Mouse (Mus musculus) hindbrain, embryonic 11.5 days (tissue): ENCODE measurements at regions not wholly inside any gene's neighbourhood (a gene's known extent, or its start where the extent isn't known, plus 50 kb on each side); places are given as distances from the start of the nearest gene placed in this dataset.

Experiments
- ATAC-seq: fragments of 200-750 bp; cut with Nextera tagmentation; 2 replicates; pipeline ENCODE4 v1.8.0; 2017; ENCODE audit warnings: mild to moderate bottlenecking, moderate TSS enrichment, moderate library complexity; ENCODE audit not compliant: low FRiP score
- DNase-seq: peaks from one replicate; pipeline ENCODE4 v3.0.0-alpha.2; 2015; ENCODE audit warnings: low spot score
- H3K27ac ChIP-seq: fragments of 300-500 bp; sonication (generic); 2 replicates; pipeline ENCODE4 v1.5.1; 2014; ENCODE audit warnings: mild to moderate bottlenecking, low read depth, low read length
- H3K27me3 ChIP-seq: fragments of 300-500 bp; sonication (generic); 2 replicates; pipeline ENCODE4 v1.6.1; 2014; ENCODE audit warnings: mild to moderate bottlenecking, low read length, moderate library complexity, mixed read lengths; ENCODE audit not compliant: control insufficient read depth, insufficient read depth
- H3K36me3 ChIP-seq: fragments of 300-500 bp; sonication (generic); 2 replicates; pipeline ENCODE4 v1.6.1; 2014; ENCODE audit warnings: mild to moderate bottlenecking, low read length, moderate library complexity, mixed read lengths; ENCODE audit not compliant: control insufficient read depth, insufficient read depth
- H3K4me1 ChIP-seq: fragments of 300-500 bp; sonication (generic); replicated peaks from 2 replicates; pipeline ENCODE4 v1.6.1; 2014; ENCODE audit warnings: low read length, mixed read lengths; ENCODE audit not compliant: control insufficient read depth, insufficient read depth
- H3K4me2 ChIP-seq: fragments of 300-500 bp; sonication (generic); replicated peaks from 2 replicates; pipeline ENCODE4 v1.6.1; 2014; ENCODE audit warnings: mild to moderate bottlenecking, low read depth, low read length
- H3K4me3 ChIP-seq: fragments of 300-500 bp; sonication (generic); 2 replicates; pipeline ENCODE4 v1.5.1; 2014; ENCODE audit warnings: low read depth, low read length
- H3K9ac ChIP-seq: fragments of 300-500 bp; sonication (generic); 2 replicates; pipeline ENCODE4 v1.6.1; 2014; ENCODE audit warnings: low read depth, low read length
- H3K9me3 ChIP-seq: fragments of 300-500 bp; sonication (generic); 2 replicates; pipeline ENCODE4 v1.6.1; 2016; ENCODE audit warnings: low read length; ENCODE audit not compliant: control insufficient read depth
- WGBS: fragments of 180-500 bp; shearing (Covaris S2); extraction: QIAGEN DNeasy Blood & Tissue Kit; methylation state at CpG from one replicate; pipeline ENCODE4 v1.1.7; 2014; 5-methylcytosine and 5-hydroxymethylcytosine counted together

- Histone ChIP-seq H3K36me3 (no peaks in the 10 kb centered on the region), H3K4me3 (no peak overlapping the region), H3K27me3 (no peaks in the 10 kb centered on the region), H3K27ac (no peak overlapping the region), H3K9me3 (no peaks in the 10 kb centered on the region), H3K9ac (no peak overlapping the region), H3K4me2 (no peak overlapping the region), H3K4me1 (no peaks in the 10 kb centered on the region)
- DNase-seq: no peak
- WGBS: 91% methylated on average over 1 of the region's 1 CpGs
- no peak for ATAC-seq
Observed at GRCm38 (mm10) chr2:45948758-45949157, 831.6 kb upstream of the Zeb2 start.

GRCm38 (mm10) chr2:45925791-45926480 lies 808.7 kb upstream of the Zeb2 start:
- H3K4me1 ChIP-seq: no peaks in the 10 kb centered on the region
- 86% methylated on average over 7 of the region's 7 CpGs for WGBS
- DNase-seq (no peak), ATAC-seq (no peak)
- no peaks in the 10 kb centered on the region for H3K9me3 ChIP-seq
- no peak overlapping the region for H3K4me3 ChIP-seq
- H3K27ac ChIP-seq: no peak overlapping the region
- H3K4me2 ChIP-seq: no peak overlapping the region
- no peaks in the 10 kb centered on the region for H3K27me3 ChIP-seq
- H3K36me3 ChIP-seq: no peaks in the 10 kb centered on the region
- no peak overlapping the region for H3K9ac ChIP-seq

- Histone ChIP-seq H3K9me3 (no peaks in the 10 kb centered on the region), H3K4me2 (no peak overlapping the region), H3K4me1 (no peaks in the 10 kb centered on the region), H3K4me3 (no peak overlapping the region), H3K9ac (no peak overlapping the region), H3K27me3 (no peaks in the 10 kb centered on the region), H3K36me3 (no peaks in the 10 kb centered on the region), H3K27ac (no peak overlapping the region)
- ATAC-seq: no peak
- 43% methylated on average over 1 of the region's 1 CpGs for WGBS
- DNase-seq: no peak
Observed at GRCm38 (mm10) chr2:45908871-45909270, 791.7 kb upstream of the Zeb2 start.

- ATAC-seq: no peak
- Histone ChIP-seq H3K9me3 (no peaks in the 10 kb centered on the region), H3K4me2 (no peak overlapping the region), H3K4me3 (no peak overlapping the region), H3K9ac (no peak overlapping the region), H3K36me3 (no peaks in the 10 kb centered on the region), H3K27me3 (no peaks in the 10 kb centered on the region), H3K27ac (no peak overlapping the region), H3K4me1 (no peaks in the 10 kb centered on the region)
- no peak for DNase-seq
- 71% methylated on average over 2 of the region's 2 CpGs for WGBS
Observed at GRCm38 (mm10) chr2:45904623-45905235, 787.5 kb upstream of the Zeb2 start.

GRCm38 (mm10) chr2:45904090-45904489 lies 786.9 kb upstream of the Zeb2 start:
- no peak overlapping the region for H3K27ac ChIP-seq
- H3K4me2 ChIP-seq: no peak overlapping the region
- no peak overlapping the region for H3K9ac ChIP-seq
- 92% methylated on average over 4 of the region's 4 CpGs for WGBS
- H3K36me3 ChIP-seq: no peaks in the 10 kb centered on the region
- no peaks in the 10 kb centered on the region for H3K9me3 ChIP-seq
- H3K4me1 ChIP-seq: no peaks in the 10 kb centered on the region
- ATAC-seq (no peak), DNase-seq (no peak)
- no peak overlapping the region for H3K4me3 ChIP-seq
- no peaks in the 10 kb centered on the region for H3K27me3 ChIP-seq

- no peak overlapping the region for H3K4me3 ChIP-seq
- no peak for DNase-seq
- H3K9me3 ChIP-seq: no peaks in the 10 kb centered on the region
- no peak for ATAC-seq
- WGBS: 95% methylated on average over 1 of the region's 1 CpGs
- H3K27me3 ChIP-seq: no peaks in the 10 kb centered on the region
- H3K36me3 ChIP-seq: no peaks in the 10 kb centered on the region
- H3K4me2 ChIP-seq: no peak overlapping the region
- no peak overlapping the region for H3K27ac ChIP-seq
- H3K4me1 ChIP-seq: no peaks in the 10 kb centered on the region
- no peak overlapping the region for H3K9ac ChIP-seq
Observed at GRCm38 (mm10) chr2:45903350-45903749, 786.2 kb upstream of the Zeb2 start.

- no peak overlapping the region for H3K4me2 ChIP-seq
- H3K4me3 ChIP-seq: no peak overlapping the region
- H3K27ac ChIP-seq: no peak overlapping the region
- H3K27me3 ChIP-seq: no peaks in the 10 kb centered on the region
- H3K36me3 ChIP-seq: no peaks in the 10 kb centered on the region
- no peak overlapping the region for H3K9ac ChIP-seq
- no peaks in the 10 kb centered on the region for H3K9me3 ChIP-seq
- DNase-seq (no peak), ATAC-seq (no peak)
- WGBS: 96% methylated on average over 4 of the region's 4 CpGs
- H3K4me1 ChIP-seq: no peaks in the 10 kb centered on the region
Observed at GRCm38 (mm10) chr2:45901892-45902291, 784.7 kb upstream of the Zeb2 start.

- 91% methylated on average over 3 of the region's 3 CpGs for WGBS
- ATAC-seq: no peak
Observed at GRCm38 (mm10) chr2:45884680-45885079, 767.5 kb upstream of the Zeb2 start.

GRCm38 (mm10) chr2:45878656-45879055 lies 761.5 kb upstream of the Zeb2 start:
- DNase-seq: no peak
- Histone ChIP-seq H3K9ac (no peak overlapping the region), H3K4me2 (no peak overlapping the region), H3K27ac (no peak overlapping the region), H3K4me1 (no peaks in the 10 kb centered on the region), H3K9me3 (no peaks in the 10 kb centered on the region), H3K4me3 (no peak overlapping the region), H3K27me3 (no peaks in the 10 kb centered on the region), H3K36me3 (no peaks in the 10 kb centered on the region)
- ATAC-seq: no peak

More at GRCm38 (mm10) chr2:45884680-45885079, 767.5 kb upstream of the Zeb2 start:
- no peak for DNase-seq
- Histone ChIP-seq H3K27me3 (no peaks in the 10 kb centered on the region), H3K4me2 (no peak overlapping the region), H3K9ac (no peak overlapping the region), H3K36me3 (no peaks in the 10 kb centered on the region), H3K4me3 (no peak overlapping the region), H3K4me1 (no peaks in the 10 kb centered on the region), H3K9me3 (no peaks in the 10 kb centered on the region), H3K27ac (no peak overlapping the region)
